Mouse (Mus musculus): ENCODE data around the gene Ube2s.

Gene Ube2s

GRCm38 (mm10) chr7:4776861-4777830 is 35.2 kb downstream of the Ube2s start:
- DNase-seq: peak; percentile 71

GRCm38 (mm10) chr7:4776131-4776530 is 36.3 kb downstream of the Ube2s start:
- no peak for DNase-seq

GRCm38 (mm10) chr7:4771202-4771601 is 41.2 kb downstream of the Ube2s start, which contains the start of gene Fam71e2:
Fam71e2 (minus strand) TSS chr7:4771302.
- DNase-seq: no peak

- DNase-seq: no peak
These were observed 47.3 kb downstream of the Ube2s start for GRCm38 (mm10) chr7:4764946-4765710.

GRCm38 (mm10) chr7:4759670-4760069 is 52.7 kb downstream of the Ube2s start:
- no peak for DNase-seq

- DNase-seq: peak; percentile 93
These were observed 59.4 kb downstream of the Ube2s start, which contains the start of gene Cox6b2 for GRCm38 (mm10) chr7:4752821-4753570. Cox6b2 (minus strand) TSS chr7:4753094.

GRCm38 (mm10) chr7:4751971-4752820 is 60.2 kb downstream of the Ube2s start:
- DNase-seq: peak; percentile 69

- no peak for DNase-seq
These were observed 63.2 kb downstream of the Ube2s start for GRCm38 (mm10) chr7:4749169-4749568.

GRCm38 (mm10) chr7:4748321-4748720 is 64.1 kb downstream of the Ube2s start:
- no peak for DNase-seq

- no peak for DNase-seq
These were observed 65.1 kb downstream of the Ube2s start for GRCm38 (mm10) chr7:4747156-4747899.

GRCm38 (mm10) chr7:4746326-4746980 is 65.9 kb downstream of the Ube2s start:
- DNase-seq: no peak

GRCm38 (mm10) chr7:4744886-4745285 is 67.5 kb downstream of the Ube2s start:
- DNase-seq: no peak

All from thymus, postnatal 4 days (tissue).